Mouse (Mus musculus): ENCODE results near the gene Oscp1. TPM values are rescaled to one million over a fixed set of nuclear protein-coding genes. Genes with fewer than 3 reads are reported as not detected.

Oscp1 gene
- total RNA-seq, 2 experiments from 2014 or later: 0.83 to 5.7 TPM

GRCm38 (mm10) chr4:126109613-126110373 lies 51.4 kb downstream of the Oscp1 start:
- no peak for ATAC-seq (ENCODE audit: poor library complexity, severe bottlenecking)

GRCm38 (mm10) chr4:126110374-126111152 lies 52.2 kb downstream of the Oscp1 start:
- peak; percentile 86 for ATAC-seq (ENCODE audit: poor library complexity, severe bottlenecking)

GRCm38 (mm10) chr4:126111153-126111549 lies 52.8 kb downstream of the Oscp1 start:
- ATAC-seq (ENCODE audit: poor library complexity, severe bottlenecking): peak; percentile 8

GRCm38 (mm10) chr4:126113243-126113642 lies 54.9 kb downstream of the Oscp1 start:
- ATAC-seq (ENCODE audit: poor library complexity, severe bottlenecking): no peak

- peak; percentile 45 for ATAC-seq (ENCODE audit: poor library complexity, severe bottlenecking)
Measured at GRCm38 (mm10) chr4:126113943-126114342, 55.6 kb downstream of the Oscp1 start.

GRCm38 (mm10) chr4:126115411-126115810 lies 57.0 kb downstream of the Oscp1 start:
- ATAC-seq (ENCODE audit: poor library complexity, severe bottlenecking): no peak

- ATAC-seq (ENCODE audit: poor library complexity, severe bottlenecking): no peak
Measured at GRCm38 (mm10) chr4:126115871-126116521, 57.6 kb downstream of the Oscp1 start.

GRCm38 (mm10) chr4:126117116-126117515 lies 58.8 kb downstream of the Oscp1 start:
- ATAC-seq (ENCODE audit: poor library complexity, severe bottlenecking): no peak

- ATAC-seq (ENCODE audit: poor library complexity, severe bottlenecking): no peak
Measured at GRCm38 (mm10) chr4:126118651-126119050, 60.3 kb downstream of the Oscp1 start.

- ATAC-seq (ENCODE audit: poor library complexity, severe bottlenecking): no peak
Measured at GRCm38 (mm10) chr4:126119051-126119450, 60.7 kb downstream of the Oscp1 start.

GRCm38 (mm10) chr4:126120052-126120451 lies 61.7 kb downstream of the Oscp1 start:
- no peak for ATAC-seq (ENCODE audit: poor library complexity, severe bottlenecking)

GRCm38 (mm10) chr4:126120506-126120905 lies 62.1 kb downstream of the Oscp1 start:
- no peak for ATAC-seq (ENCODE audit: poor library complexity, severe bottlenecking)

- ATAC-seq (ENCODE audit: poor library complexity, severe bottlenecking): no peak
Measured at GRCm38 (mm10) chr4:126123309-126124040, 65.1 kb downstream of the Oscp1 start.

GRCm38 (mm10) chr4:126130502-126130901 lies 72.1 kb downstream of the Oscp1 start:
- no peak for ATAC-seq (ENCODE audit: poor library complexity, severe bottlenecking)

- peak; percentile 95 for ATAC-seq (ENCODE audit: poor library complexity, severe bottlenecking)
Measured at GRCm38 (mm10) chr4:126131290-126132121, 73.1 kb downstream of the Oscp1 start.

- ATAC-seq (ENCODE audit: poor library complexity, severe bottlenecking): no peak
Measured at GRCm38 (mm10) chr4:126132636-126133264, 74.4 kb downstream of the Oscp1 start.

- no peak for ATAC-seq (ENCODE audit: poor library complexity, severe bottlenecking)
Measured at GRCm38 (mm10) chr4:126134236-126134635, 75.9 kb downstream of the Oscp1 start.

GRCm38 (mm10) chr4:126134639-126135038 lies 76.3 kb downstream of the Oscp1 start:
- ATAC-seq (ENCODE audit: poor library complexity, severe bottlenecking): no peak

- no peak for ATAC-seq (ENCODE audit: poor library complexity, severe bottlenecking)
Measured at GRCm38 (mm10) chr4:126137773-126138172, 79.4 kb downstream of the Oscp1 start.
